Mouse (Mus musculus) testis, adult 2 months (tissue): ENCODE measurements around the gene Adgrg3. TPM values are rescaled to one million over a fixed set of nuclear protein-coding genes. Genes with fewer than 3 reads are reported as not detected.

ENCODE experiments used
- H3K27ac ChIP-seq: fragments of 200-500 bp; 2 replicates; pipeline ENCODE4 v1.5.1; 2012; ENCODE audit warnings: low read depth, low read length; ENCODE audit not compliant: control insufficient read depth, insufficient read depth
- H3K27me3 ChIP-seq: fragments of 200-500 bp; 2 replicates; pipeline ENCODE4 v1.6.1; 2012; ENCODE audit warnings: mild to moderate bottlenecking, low read length, moderate library complexity; ENCODE audit not compliant: control insufficient read depth, insufficient read depth
- H3K36me3 ChIP-seq: fragments of 200-500 bp; 2 replicates; pipeline ENCODE4 v1.6.1; 2012; ENCODE audit warnings: mild to moderate bottlenecking, low read length; ENCODE audit not compliant: control insufficient read depth, insufficient read depth
- H3K4me1 ChIP-seq: fragments of 200-500 bp; 2 replicates; pipeline ENCODE4 v1.6.1; 2012; ENCODE audit warnings: low read length; ENCODE audit not compliant: control insufficient read depth, insufficient read depth
- H3K4me3 ChIP-seq: fragments of 200-500 bp; 2 replicates; pipeline ENCODE4 v1.5.1; 2012; ENCODE audit warnings: low read depth, mild to moderate bottlenecking, low read length, moderate library complexity, mixed read lengths; ENCODE audit not compliant: control insufficient read depth
- CTCF ChIP-seq: fragments of 200-500 bp; IDR thresholded peaks from 2 replicates; pipeline ENCODE4 v1.5.1; 2012; ENCODE audit warnings: low read depth, mild to moderate bottlenecking, inconsistent platforms, low read length, moderate library complexity; ENCODE audit not compliant: control insufficient read depth, insufficient read depth, insufficient replicate concordance
- POLR2A ChIP-seq: fragments of 200-500 bp; IDR thresholded peaks from 2 replicates; pipeline ENCODE4 v1.6.1; 2012; ENCODE audit warnings: low read depth, mild to moderate bottlenecking, inconsistent platforms, low read length, moderate library complexity; ENCODE audit not compliant: control insufficient read depth
- polyA plus RNA-seq: library from polyadenylated mRNA; depleted of rRNA; stranded (reverse); fragments of >200 nt; gene quantifications from 2 replicates; pipeline ENCODE4 v1.2.3, GENCODE M21; 2012; rRNA removed

Adgrg3 gene
- polyA plus RNA-seq = 0.31 and 0.49 TPM in 2 replicates

DNA sequence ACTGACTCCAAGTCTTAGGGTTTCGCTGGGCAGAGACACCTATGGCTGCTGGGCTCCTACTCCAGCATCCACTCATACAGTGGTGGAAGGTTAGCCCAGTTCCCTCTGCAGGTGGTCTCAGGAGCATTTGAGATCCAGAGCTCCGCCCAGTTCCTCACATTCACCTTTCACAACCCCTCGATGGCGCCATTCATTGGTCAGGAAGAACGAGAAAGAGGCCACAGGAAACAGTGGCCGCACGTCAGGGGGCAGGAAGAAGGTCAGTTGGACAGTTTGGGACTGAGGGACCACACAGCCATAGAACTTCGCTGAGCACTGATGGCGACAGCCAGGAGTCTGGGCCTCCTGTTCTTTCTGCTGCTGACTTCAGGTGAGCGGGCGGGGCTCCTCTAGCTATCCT is at the start of gene Adgrg3:
TSS of gene Adgrg3 (plus strand) at position 242 of the 400 bp plus-strand sequence.
- H3K4me1 ChIP-seq = peaks cover 4% of the 10 kb centered on the region
- H3K27ac ChIP-seq = no peak within 1 kb of the TSS
- TF ChIP-seq CTCF (no peak), POLR2A (no peak)
- no peaks in the 10 kb centered on the region for H3K27me3 ChIP-seq
- no peaks in the 10 kb centered on the region for H3K36me3 ChIP-seq
- no peak within 1 kb of the TSS for H3K4me3 ChIP-seq

DNA sequence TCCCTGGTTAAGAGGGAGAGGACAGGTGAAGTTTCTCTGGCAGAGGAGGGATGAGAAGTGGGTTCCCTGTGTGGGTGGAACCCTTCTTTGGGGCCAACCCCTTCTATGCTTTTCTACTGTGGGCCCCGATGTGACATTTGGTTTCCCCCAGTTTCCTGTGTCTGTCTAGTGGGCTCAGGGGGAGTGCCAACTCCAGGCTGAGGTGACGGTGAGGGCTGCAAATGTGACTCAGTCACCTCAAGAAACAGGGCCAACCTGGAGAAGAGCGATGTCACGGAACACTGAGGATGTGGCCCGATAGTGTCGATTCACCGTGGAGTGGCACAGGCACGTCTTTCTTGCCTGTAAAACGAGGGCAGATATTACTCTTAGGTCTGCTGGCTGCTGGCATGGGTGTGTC is 44.2 kb upstream of the Adgrg3 start:
- no peaks in the 10 kb centered on the region for H3K36me3 ChIP-seq
- no peak for TF ChIP-seq POLR2A
- no peak for TF ChIP-seq CTCF
- H3K27ac ChIP-seq = no peak overlapping the region
- no peaks in the 10 kb centered on the region for H3K27me3 ChIP-seq
- peaks cover 5% of the 10 kb centered on the region for H3K4me1 ChIP-seq
- no peak overlapping the region for H3K4me3 ChIP-seq

DNA sequence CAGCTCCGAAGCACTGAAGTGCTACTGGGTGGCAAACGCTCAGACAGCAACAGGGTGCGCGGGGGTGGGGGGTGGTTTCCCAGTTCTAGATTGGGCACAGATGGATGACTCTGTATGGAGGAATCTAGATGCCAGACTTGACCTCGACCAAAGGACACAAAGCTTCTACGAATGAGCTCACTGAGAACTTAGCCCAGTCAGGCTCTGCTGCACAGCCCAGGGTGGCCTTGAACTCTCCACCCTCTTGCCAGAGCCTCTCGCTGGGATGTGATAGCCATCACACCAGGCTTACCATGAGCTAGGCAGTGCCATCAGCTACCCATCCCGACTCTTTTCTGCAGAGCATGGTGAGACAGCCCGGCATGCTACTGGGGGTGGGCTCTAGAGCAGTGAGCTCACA is 43.7 kb upstream of the Adgrg3 start:
- no peak overlapping the region for H3K4me3 ChIP-seq
- H3K36me3 ChIP-seq = no peaks in the 10 kb centered on the region
- peaks cover 5% of the 10 kb centered on the region for H3K4me1 ChIP-seq
- no peak overlapping the region for H3K27ac ChIP-seq
- TF ChIP-seq POLR2A = no peak
- TF ChIP-seq CTCF = no peak
- no peaks in the 10 kb centered on the region for H3K27me3 ChIP-seq

DNA sequence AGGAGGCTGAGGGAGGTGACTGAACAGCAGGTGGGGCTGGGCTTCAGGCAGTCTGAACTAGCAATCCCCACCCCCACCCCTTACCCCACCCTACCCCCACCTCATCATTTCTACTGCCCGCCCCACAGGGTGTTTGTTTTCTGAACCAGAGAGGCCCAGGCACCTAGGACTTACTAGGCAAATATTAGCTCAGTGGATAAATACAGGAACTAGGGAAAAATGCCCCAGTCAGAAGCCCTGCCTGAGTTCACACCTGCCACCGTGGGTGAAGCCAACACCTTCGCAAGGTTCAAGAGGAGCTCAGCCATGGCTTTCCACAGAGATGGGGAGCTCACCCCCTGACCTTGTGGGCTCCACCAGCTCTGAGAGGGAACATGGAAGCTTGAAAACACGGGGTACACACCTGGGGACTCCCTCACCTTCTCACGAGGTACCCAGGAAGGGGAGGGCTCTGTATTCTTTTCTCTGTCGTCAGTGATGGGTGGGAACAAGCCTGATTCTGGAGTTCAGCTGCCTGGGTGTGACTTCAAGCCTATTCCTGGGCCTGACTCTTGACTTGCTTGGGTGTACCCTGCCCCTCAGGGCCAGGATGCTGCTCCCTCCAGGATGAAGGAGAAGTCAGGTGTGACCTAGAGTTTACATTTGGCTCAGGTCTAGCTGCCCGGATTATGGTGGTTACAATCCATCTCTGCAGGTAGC is 42.9 kb upstream of the Adgrg3 start, which contains the start of gene Adgrg1:
TSS of gene Adgrg1 (plus strand) at position 285 of the 699 bp plus-strand sequence.
- no peak within 1 kb of the TSS for H3K4me3 ChIP-seq
- H3K27me3 ChIP-seq = no peaks in the 10 kb centered on the region
- no peak within 1 kb of the TSS for H3K27ac ChIP-seq
- peaks cover 5% of the 10 kb centered on the region for H3K4me1 ChIP-seq
- TF ChIP-seq POLR2A (no peak), CTCF (no peak)
- no peaks in the 10 kb centered on the region for H3K36me3 ChIP-seq

DNA sequence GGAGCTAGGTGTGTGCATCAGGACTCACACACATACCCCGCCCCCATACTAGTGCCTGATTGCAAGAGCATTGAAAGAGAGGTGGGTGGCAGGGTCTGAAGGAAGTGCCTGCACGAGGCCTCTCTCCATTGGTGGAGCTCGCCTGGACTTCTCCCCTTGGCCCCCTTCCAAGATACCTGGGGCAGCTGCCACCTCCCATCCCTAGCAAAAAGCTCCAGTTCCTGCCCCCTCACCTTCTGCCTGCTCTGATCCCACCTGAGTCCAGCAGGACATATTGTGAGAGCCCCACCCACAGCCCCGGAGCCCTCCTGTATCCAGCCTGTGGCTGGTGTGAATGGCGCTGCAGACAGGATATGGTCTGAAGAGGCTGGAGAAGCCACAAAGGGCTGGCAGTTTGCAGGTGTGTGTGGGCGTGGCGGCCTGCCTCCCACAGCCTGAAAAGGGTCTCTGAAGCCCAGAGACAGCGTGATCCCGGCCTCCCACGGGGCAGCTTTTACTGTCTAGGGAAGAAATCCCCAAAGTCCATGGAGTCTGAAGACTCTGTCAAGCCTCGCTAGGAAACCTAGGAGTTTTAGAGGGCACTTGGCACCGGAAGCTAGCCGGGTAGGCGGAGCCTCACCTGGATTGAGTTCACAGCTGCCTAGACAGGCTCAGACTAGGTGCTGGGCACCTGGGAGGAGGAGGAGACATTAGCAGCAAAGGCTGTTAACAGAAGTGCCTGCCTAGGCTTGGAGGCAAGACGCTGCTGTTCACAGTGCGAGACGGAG is 40.7 kb upstream of the Adgrg3 start:
- H3K27ac ChIP-seq = no peak overlapping the region
- H3K4me3 ChIP-seq = peak overlapping the region; percentile 2
- peaks cover 5% of the 10 kb centered on the region for H3K4me1 ChIP-seq

DNA sequence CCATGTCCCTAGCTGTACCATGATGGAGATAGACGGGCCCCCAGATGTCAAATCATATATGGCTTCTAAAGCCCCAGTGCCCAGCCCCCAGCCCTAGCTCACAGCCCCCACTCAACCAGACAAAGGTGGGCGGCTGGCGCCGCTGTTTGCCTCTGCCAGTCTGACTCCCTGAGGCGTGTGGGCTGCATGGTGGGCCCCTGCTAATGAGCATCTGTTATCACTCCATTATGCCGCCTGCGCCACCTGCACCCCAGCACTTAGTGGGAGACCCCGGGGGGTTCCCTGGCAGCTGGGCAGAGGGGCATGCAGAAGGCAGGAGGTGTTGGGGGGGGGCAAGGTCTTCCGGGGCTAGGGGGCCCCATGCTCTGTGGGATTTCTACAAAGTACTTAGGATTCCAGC is 39.4 kb upstream of the Adgrg3 start:
- Histone ChIP-seq H3K36me3 (no peaks in the 10 kb centered on the region), H3K4me1 (peaks cover 7% of the 10 kb centered on the region), H3K27ac (no peak overlapping the region), H3K27me3 (no peaks in the 10 kb centered on the region), H3K4me3 (no peak overlapping the region)
- TF ChIP-seq POLR2A = no peak
- no peak for TF ChIP-seq CTCF

More for the DNA sequence above, 40.7 kb upstream of the Adgrg3 start:
- TF ChIP-seq CTCF = no peak
- no peak for TF ChIP-seq POLR2A
- no peaks in the 10 kb centered on the region for H3K36me3 ChIP-seq
- no peaks in the 10 kb centered on the region for H3K27me3 ChIP-seq

DNA sequence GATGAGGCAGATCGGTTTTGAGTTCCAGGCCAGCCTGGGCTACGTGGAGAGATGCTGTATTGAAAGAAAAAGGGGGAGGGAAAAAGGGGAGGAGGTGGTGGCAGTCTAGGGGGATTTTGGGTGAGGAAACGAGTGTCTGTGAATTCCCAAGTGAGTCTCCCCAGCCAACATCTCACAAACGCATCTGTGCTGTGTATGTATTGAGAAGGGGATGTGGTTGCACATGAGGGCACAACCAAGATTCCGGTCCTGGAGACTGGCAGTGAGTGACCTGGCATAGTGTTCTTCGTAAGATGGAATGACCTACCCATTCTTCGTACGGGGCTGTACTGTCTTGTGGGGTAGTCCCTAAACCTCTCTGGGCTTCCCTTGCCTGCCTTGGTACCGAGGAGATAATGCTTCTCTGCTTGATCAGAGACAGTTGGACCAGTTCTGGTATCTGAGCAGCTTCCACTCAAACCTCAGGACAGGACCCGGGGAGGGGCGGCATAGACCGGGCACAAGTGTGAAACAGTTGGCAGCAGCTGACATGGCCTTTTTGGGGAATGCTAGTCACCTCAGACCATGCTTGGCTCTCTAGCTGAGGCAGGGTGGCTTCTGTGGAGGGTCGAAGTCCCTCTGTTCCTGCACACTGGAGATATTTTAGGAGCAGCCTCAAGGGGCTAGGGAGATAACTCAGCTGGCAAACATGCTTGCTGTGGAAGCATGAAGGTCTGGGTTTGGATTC is 38.7 kb upstream of the Adgrg3 start:
- Histone ChIP-seq H3K4me1 (peaks cover 7% of the 10 kb centered on the region), H3K27ac (no peak overlapping the region), H3K36me3 (no peaks in the 10 kb centered on the region), H3K27me3 (no peaks in the 10 kb centered on the region), H3K4me3 (no peak overlapping the region)
- no peak for TF ChIP-seq CTCF
- no peak for TF ChIP-seq POLR2A
